Mouse (Mus musculus) intestine, embryonic 16.5 days (tissue): ENCODE data around the gene Amigo1. TPM values are rescaled to one million over a fixed set of nuclear protein-coding genes. Genes with fewer than 3 reads are reported as not detected.

Experiments
- ATAC-seq: fragments of 200-750 bp; cut with Nextera tagmentation; 2 replicates; pipeline ENCODE4 v1.8.0; 2017; ENCODE audit warnings: moderate TSS enrichment, moderate library complexity
- H3K27ac ChIP-seq: fragments of 300-500 bp; sonication (generic); 2 replicates; pipeline ENCODE4 v1.5.1; 2014; ENCODE audit warnings: mild to moderate bottlenecking, low read length
- H3K27me3 ChIP-seq: fragments of 300-500 bp; sonication (generic); replicated peaks from 2 replicates; pipeline ENCODE4 v1.6.1; 2014; ENCODE audit warnings: low read length, control low read depth, mixed read lengths; ENCODE audit not compliant: control insufficient read depth, insufficient read depth
- H3K36me3 ChIP-seq: fragments of 300-500 bp; sonication (generic); 2 replicates; pipeline ENCODE4 v1.6.1; 2014; ENCODE audit warnings: low read length, control low read depth; ENCODE audit not compliant: control insufficient read depth, insufficient read depth
- H3K4me1 ChIP-seq: fragments of 300-500 bp; sonication (generic); 2 replicates; pipeline ENCODE4 v1.6.1; 2014; ENCODE audit warnings: low read length, control low read depth, mixed read lengths; ENCODE audit not compliant: control insufficient read depth, insufficient read depth
- H3K4me2 ChIP-seq: fragments of 300-500 bp; sonication (generic); 2 replicates; pipeline ENCODE4 v1.6.1; 2014; ENCODE audit warnings: low read depth, low read length, control low read depth
- H3K4me3 ChIP-seq: fragments of 300-500 bp; sonication (generic); 2 replicates; pipeline ENCODE4 v1.5.1; 2014; ENCODE audit warnings: mild to moderate bottlenecking, low read length
- H3K9ac ChIP-seq: fragments of 300-500 bp; sonication (generic); 2 replicates; pipeline ENCODE4 v1.6.1; 2014; ENCODE audit warnings: low read depth, low read length
- H3K9me3 ChIP-seq: fragments of 300-500 bp; sonication (generic); 2 replicates; pipeline ENCODE4 v1.6.1; 2016; ENCODE audit warnings: low read length, control low read depth; ENCODE audit not compliant: control insufficient read depth
- WGBS: fragments of 180-500 bp; shearing (Covaris S2); extraction: QIAGEN DNeasy Blood & Tissue Kit; methylation state at CpG from one replicate; pipeline ENCODE4 v1.1.7; 2014; 5-methylcytosine and 5-hydroxymethylcytosine counted together
- polyA plus RNA-seq: library from polyadenylated mRNA; unstranded; fragments of >200 nt; fragmentation: Nextera tagmentation; extraction: Ambion mirVana; gene quantifications from 2 replicates; pipeline ENCODE4 v1.2.1, GENCODE M21; 2015

Amigo1 gene
- polyA plus RNA-seq, 1 experiment from 2014 or later: 2.2 TPM

DNA sequence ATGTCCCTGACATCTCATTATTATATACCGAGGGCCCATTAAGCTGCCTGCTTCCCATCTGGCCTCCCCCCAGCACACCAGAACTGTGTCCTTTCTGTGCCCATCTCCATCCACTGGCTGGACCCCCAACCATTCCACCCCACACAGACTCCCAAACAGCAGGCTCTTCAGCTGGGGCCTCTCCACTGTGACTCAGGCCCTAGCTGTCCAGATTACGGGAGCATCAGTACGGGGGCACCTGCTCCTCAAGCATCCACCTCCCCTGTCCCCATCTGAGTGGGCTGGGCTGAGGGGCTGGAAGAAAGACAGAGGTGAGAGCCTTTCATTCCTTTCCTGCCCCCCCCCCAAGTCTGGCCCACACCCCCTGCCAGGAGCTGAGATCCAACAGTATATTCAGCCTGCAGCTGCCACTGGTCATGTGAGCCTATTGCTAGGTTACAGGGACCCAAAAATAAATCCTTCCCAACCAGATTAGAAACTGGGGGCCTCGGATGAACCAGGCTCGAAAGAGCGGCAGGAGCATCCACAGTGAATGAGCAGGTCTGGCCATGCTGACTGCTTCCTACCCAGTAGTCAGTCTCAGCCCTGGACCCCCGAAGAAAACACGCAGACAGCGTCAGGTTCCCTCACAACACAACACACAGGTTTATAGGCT is 27.6 kb upstream of the Amigo1 start:
- 0 out of 2 replicates have a peak, but pooled peaks cover 2% of the 10 kb centered on the region for H3K27me3 ChIP-seq
- no peak overlapping the region for H3K4me2 ChIP-seq
- no peaks in the 10 kb centered on the region for H3K4me1 ChIP-seq
- no peaks in the 10 kb centered on the region for H3K36me3 ChIP-seq
- H3K27ac ChIP-seq: no peak overlapping the region
- no peaks in the 10 kb centered on the region for H3K9me3 ChIP-seq
- H3K4me3 ChIP-seq: no peak overlapping the region
- H3K9ac ChIP-seq: 0 out of 2 replicates have a peak overlapping the region, but pooled peaks have one; percentile 7
- 63% methylated on average over 9 of the region's 9 CpGs for WGBS
- no peak for ATAC-seq

DNA sequence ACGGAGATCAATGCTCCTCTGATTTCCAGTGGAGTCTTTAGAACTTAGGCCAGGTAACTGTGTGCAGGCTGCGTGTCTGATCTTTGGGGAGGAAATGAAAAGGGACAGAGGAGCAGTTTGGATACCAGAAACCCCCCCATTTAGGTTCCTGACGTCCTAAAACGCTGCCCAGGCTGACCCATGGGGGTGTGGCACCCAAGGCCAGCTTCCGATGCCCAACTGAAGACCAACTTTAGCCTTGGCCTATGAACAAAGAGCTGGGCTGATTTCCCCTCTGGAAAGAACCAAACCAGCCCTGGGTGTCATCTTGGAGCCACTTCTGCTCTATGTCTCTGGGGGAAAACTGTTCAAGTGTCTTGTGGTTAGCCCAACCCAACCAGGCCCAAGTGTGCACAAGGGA is 22.0 kb upstream of the Amigo1 start:
- H3K36me3 ChIP-seq: no peaks in the 10 kb centered on the region
- no peak overlapping the region for H3K27ac ChIP-seq
- H3K4me3 ChIP-seq: no peak overlapping the region
- H3K27me3 ChIP-seq: 0 out of 2 replicates have a peak, but pooled peaks cover 2% of the 10 kb centered on the region
- peaks cover 16% of the 10 kb centered on the region for H3K4me1 ChIP-seq
- H3K4me2 ChIP-seq: no peak overlapping the region
- no peaks in the 10 kb centered on the region for H3K9me3 ChIP-seq
- 71% methylated on average over 5 of the region's 5 CpGs for WGBS
- no peak for ATAC-seq
- no peak overlapping the region for H3K9ac ChIP-seq

DNA sequence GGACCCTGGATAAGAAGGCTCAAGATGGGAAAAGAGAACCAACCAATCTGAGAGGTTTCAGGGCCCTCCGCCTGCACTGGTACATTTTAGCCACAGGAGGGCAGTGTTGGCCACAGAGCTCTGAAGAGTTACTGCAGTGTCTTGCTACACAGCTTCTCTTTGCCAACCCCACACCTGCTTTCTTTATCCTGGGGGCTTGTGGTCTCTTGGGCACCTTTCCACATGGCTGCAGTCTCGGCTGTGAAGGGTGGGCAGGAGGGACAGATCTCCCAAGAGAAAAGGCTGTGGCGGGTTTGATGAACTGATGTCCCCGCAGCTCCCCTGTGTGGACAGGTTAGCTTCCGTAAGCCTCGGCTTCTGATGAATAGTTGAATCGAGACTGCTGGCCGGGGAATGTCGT is 21.3 kb upstream of the Amigo1 start:
- Histone ChIP-seq H3K4me2 (peak overlapping the region; percentile 38), H3K4me3 (peak overlapping the region; percentile 21; the same call in 1 of the 2 replicates), H3K27me3 (0 out of 2 replicates have a peak, but pooled peaks cover 2% of the 10 kb centered on the region), H3K36me3 (no peaks in the 10 kb centered on the region), H3K4me1 (peaks cover 16% of the 10 kb centered on the region), H3K9ac (no peak overlapping the region), H3K9me3 (no peaks in the 10 kb centered on the region), H3K27ac (no peak overlapping the region)
- peak; percentile 55 for ATAC-seq
- WGBS: 17% methylated on average over 9 of the region's 9 CpGs

DNA sequence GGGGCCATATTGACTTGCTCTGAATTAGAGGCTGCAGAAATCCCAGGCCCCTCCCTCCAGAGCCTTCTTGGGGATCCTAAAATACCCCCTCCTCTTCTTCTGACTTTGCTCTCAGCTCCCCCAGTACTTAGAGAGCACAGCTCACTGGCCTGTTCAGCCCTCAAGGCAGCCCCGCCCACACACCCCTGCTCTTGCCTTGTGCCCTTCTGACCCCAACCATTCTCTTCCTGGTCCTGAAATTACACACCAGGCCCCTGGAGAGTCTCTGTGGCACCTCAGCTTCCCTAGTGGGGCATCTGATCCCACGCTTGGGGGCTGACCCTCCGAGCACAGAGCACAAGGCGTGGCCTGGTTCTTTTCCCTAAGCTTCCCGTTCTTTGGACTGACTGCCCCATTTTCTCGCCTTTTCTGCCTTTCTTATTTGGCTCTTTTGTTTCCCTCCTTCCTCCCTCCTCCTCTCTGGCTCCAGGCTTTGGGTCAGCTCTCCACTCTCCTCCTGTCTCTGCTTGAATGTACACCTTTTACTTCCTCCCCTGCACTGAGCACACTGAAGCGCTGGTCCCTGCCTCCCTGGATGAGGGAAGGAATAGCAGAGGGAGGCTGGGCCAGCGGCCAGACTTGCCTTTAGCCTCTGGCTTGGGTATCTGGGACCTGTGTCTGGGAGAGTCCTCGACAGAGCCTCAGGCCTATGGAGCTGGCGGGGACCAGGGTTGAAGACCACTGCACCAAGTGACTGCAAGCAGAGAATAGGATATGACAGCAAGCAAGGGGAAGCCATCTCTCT is 20.4 kb upstream of the Amigo1 start:
- Histone ChIP-seq H3K4me3 (no peak overlapping the region), H3K4me1 (peaks cover 16% of the 10 kb centered on the region), H3K9me3 (no peaks in the 10 kb centered on the region), H3K27ac (no peak overlapping the region), H3K4me2 (no peak overlapping the region), H3K36me3 (no peaks in the 10 kb centered on the region), H3K9ac (0 out of 2 replicates have a peak overlapping the region, but pooled peaks have one; percentile 21), H3K27me3 (no peaks in the 10 kb centered on the region)
- WGBS: 46% methylated on average over 10 of the region's 10 CpGs
- ATAC-seq: peak; percentile 49

DNA sequence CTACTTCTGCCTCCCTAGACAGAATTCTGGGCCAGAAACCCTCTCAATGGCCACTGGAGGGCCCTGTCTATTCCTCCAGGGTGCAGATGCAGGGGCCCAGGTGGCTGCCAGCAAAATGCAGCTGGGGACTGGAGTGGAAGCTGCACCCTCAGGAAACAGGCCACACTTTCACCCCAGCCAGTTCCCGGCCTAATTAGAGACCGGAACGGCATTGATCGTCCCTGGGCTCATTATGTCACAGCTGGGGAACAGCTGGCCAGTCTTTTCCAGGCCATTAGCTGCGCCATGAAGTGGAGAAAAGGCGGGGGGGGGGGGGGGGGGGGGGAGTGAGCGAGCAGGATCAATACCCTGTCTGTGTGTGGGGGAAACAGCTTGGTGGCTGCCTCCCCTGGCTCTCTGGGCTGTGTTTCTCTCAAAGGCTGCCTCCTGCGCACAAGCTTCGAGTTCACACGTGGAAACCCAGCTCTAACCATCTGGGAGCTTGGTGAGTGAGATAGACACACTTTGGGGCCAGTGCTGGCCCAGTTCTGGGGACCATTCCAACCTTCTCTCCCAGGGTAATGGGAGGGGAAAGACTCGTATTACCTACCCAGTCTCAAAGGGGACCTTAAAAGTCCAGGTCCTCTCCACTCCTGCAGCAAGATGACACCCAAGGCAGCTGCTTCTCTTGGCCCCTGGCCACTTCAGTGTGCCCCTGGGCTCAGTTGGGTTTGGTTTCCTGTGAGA is 19.5 kb upstream of the Amigo1 start:
- Histone ChIP-seq H3K9me3 (no peaks in the 10 kb centered on the region), H3K36me3 (no peaks in the 10 kb centered on the region), H3K4me1 (peaks cover 16% of the 10 kb centered on the region), H3K27ac (no peak overlapping the region), H3K4me3 (no peak overlapping the region), H3K9ac (no peak overlapping the region), H3K27me3 (no peaks in the 10 kb centered on the region), H3K4me2 (no peak overlapping the region)
- peak; percentile 45; the same call in 1 of the 2 replicates for ATAC-seq
- 42% methylated on average over 9 of the region's 11 CpGs for WGBS

DNA sequence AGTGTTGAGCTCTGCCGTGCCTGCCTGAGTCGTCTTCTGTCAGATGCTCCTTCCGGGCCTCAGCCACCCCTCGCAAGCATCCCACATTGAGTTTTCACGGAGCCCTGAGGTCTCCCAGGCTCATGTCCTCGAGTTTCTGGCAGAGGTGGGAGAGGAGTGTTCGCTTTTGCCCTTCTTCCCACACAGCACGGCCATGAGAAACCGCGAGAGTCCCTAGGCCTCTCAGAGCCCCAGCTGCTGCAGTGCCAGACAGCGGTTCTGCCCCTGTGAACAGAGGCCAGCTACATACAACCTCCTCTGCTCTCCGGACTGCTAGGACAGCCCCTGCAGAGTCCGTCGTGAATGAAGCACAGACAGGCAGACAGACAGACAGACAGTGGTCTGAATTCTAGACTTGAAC is 18.6 kb upstream of the Amigo1 start:
- H3K9ac ChIP-seq: 0 out of 2 replicates have a peak overlapping the region, but pooled peaks have one; percentile 40
- no peaks in the 10 kb centered on the region for H3K9me3 ChIP-seq
- H3K4me3 ChIP-seq: no peak overlapping the region
- H3K4me1 ChIP-seq: peaks cover 16% of the 10 kb centered on the region
- no peaks in the 10 kb centered on the region for H3K36me3 ChIP-seq
- H3K4me2 ChIP-seq: no peak overlapping the region
- WGBS: 57% methylated on average over 14 of the region's 14 CpGs
- no peaks in the 10 kb centered on the region for H3K27me3 ChIP-seq
- no peak for ATAC-seq
- no peak overlapping the region for H3K27ac ChIP-seq

DNA sequence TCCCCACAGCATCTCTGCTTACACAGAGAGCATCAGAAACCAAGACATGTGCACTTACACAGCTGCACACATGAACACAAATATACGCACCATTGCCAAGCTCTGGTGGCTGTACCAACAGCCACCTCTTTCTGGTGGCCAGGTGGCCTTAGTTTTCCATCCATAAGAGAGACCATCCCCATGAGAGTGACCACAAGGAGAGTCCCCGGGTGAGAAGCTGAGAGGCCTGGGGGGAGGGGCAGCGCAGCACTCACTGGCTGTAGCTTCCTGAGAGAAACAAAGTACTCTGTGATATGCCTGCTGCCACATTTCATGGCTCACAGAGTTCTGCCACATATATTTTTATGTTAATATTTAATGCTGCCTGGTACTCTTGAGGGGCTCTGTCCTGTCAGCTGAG is 16.9 kb upstream of the Amigo1 start:
- no peak overlapping the region for H3K4me3 ChIP-seq
- ATAC-seq: no peak
- no peaks in the 10 kb centered on the region for H3K9me3 ChIP-seq
- no peaks in the 10 kb centered on the region for H3K36me3 ChIP-seq
- H3K4me2 ChIP-seq: no peak overlapping the region
- no peak overlapping the region for H3K27ac ChIP-seq
- no peaks in the 10 kb centered on the region for H3K27me3 ChIP-seq
- H3K4me1 ChIP-seq: peaks cover 16% of the 10 kb centered on the region
- no peak overlapping the region for H3K9ac ChIP-seq
- 52% methylated on average over 3 of the region's 3 CpGs for WGBS

DNA sequence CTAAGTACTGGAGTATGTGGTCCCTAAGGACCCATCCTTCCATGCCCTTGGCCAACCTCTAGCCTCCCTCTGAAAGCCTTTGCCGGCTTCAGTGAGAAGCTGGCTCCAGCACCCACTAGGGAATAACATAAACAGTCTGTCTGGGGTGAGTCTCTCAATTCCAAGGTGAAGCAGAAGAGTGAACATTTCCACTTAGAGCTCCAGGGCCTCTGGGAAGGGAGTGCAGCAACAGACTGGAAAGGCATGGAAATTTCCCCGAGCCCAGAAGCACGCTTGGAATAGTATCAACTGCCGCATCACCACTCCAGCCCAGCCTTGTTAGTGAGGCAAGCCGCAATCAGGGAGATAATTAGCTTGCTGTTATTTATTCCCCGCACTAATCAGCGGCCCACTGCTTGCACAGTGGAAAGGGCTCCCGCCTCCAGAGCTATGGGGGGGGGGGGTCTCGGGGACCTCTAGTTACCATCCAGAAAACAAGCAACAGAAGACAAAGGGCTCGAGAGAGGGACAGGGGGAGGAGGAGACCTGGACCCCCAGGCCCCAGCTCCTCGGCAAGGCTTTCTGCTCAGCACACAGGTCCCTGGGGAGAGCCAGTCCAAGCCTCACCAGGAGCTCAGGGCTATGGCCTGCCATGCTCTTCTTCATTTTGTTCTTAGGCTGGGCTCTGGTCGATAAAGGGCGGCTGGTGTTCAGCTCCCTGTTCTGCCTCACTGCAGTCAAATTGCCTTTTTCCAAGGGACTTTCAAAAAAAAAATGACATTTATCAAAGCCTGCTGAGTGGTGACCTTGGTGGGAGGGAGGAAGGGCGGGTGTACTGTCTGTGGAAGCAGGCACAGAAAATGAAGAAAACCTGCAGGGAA is 11.2 kb upstream of the Amigo1 start:
- peak; percentile 36 for ATAC-seq
- peaks cover 11% of the 10 kb centered on the region for H3K4me1 ChIP-seq
- peak overlapping the region; percentile 7; the same call in 1 of the 2 replicates for H3K4me2 ChIP-seq
- no peaks in the 10 kb centered on the region for H3K27me3 ChIP-seq
- H3K27ac ChIP-seq: no peak overlapping the region
- H3K9me3 ChIP-seq: no peaks in the 10 kb centered on the region
- no peak overlapping the region for H3K4me3 ChIP-seq
- H3K9ac ChIP-seq: 0 out of 2 replicates have a peak overlapping the region, but pooled peaks have one; percentile 17
- H3K36me3 ChIP-seq: no peaks in the 10 kb centered on the region
- WGBS: 28% methylated on average over 14 of the region's 14 CpGs
